Mouse (Mus musculus) liver, postnatal 0 days (tissue): Measurements from ENCODE around the gene Clybl.

ENCODE experiments used
- CTCF ChIP-seq: sonication (generic); IDR thresholded peaks from 2 replicates; pipeline ENCODE4 v1.5.1; 2016; ENCODE audit warnings: antibody characterized with exemption, low read depth
- EP300 ChIP-seq: IDR thresholded peaks from 2 replicates; pipeline ENCODE4 v1.6.1; 2016; ENCODE audit warnings: antibody characterized with exemption, low read depth, mild to moderate bottlenecking

GRCm38 (mm10) chr14:122383931-122384330, 202.4 kb downstream of the Clybl start:
- TF ChIP-seq CTCF: no peak
- TF ChIP-seq EP300: no peak
